Mouse (Mus musculus): ENCODE measurements around the gene Carnmt1. TPM values are rescaled to one million over a fixed set of nuclear protein-coding genes. Genes with fewer than 3 reads are reported as not detected.

Carnmt1 gene
- polyA plus RNA-seq, 1 experiment from 2014 or later = 28.0 TPM

DNA sequence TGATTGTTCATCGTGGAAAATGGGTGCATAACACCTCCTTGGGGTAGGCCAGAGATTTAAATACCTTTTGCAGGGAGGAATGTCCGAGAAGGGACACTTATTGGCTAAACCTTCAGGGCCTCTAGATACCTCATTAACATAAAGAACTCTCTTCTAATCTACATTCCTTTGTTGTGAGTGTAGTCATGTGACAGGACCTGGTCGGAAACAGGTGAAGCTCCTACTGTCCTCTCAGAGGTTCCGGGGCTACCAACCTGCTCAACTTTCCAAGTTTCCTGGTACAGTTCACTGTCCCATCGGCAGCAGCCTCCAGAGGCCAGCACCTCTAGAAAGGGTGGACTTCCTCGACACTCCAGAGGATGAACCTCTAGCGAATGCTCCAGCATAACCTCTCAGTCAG lies 14.6 kb upstream of the Carnmt1 start:
- H3K4me1 ChIP-seq = no peaks in the 10 kb centered on the region
- H3K4me2 ChIP-seq = no peak overlapping the region
- no peak for ATAC-seq (ENCODE audit: borderline replicate concordance, extremely low read depth, low FRiP score, low TSS enrichment)
- H3K9me3 ChIP-seq = no peaks in the 10 kb centered on the region
- no peak overlapping the region for H3K4me3 ChIP-seq
- H3K27me3 ChIP-seq = no peaks in the 10 kb centered on the region
- H3K36me3 ChIP-seq = no peaks in the 10 kb centered on the region
- no peak overlapping the region for H3K9ac ChIP-seq
- 81% methylated on average over 7 of the region's 7 CpGs for WGBS
- H3K27ac ChIP-seq = no peak overlapping the region

- H3K4me2 ChIP-seq = no peak overlapping the region
- H3K4me3 ChIP-seq = no peak overlapping the region
- H3K27ac ChIP-seq = no peak overlapping the region
- no peak overlapping the region for H3K9ac ChIP-seq
- no peak for ATAC-seq (ENCODE audit: borderline replicate concordance, extremely low read depth, low FRiP score, low TSS enrichment)
- no peaks in the 10 kb centered on the region for H3K27me3 ChIP-seq
- 59% methylated on average over 4 of the region's 4 CpGs for WGBS
- no peaks in the 10 kb centered on the region for H3K9me3 ChIP-seq
- no peaks in the 10 kb centered on the region for H3K36me3 ChIP-seq
- no peaks in the 10 kb centered on the region for H3K4me1 ChIP-seq
Measured at GRCm38 (mm10) chr19:18658473-18658872, 12.1 kb upstream of the Carnmt1 start.

DNA sequence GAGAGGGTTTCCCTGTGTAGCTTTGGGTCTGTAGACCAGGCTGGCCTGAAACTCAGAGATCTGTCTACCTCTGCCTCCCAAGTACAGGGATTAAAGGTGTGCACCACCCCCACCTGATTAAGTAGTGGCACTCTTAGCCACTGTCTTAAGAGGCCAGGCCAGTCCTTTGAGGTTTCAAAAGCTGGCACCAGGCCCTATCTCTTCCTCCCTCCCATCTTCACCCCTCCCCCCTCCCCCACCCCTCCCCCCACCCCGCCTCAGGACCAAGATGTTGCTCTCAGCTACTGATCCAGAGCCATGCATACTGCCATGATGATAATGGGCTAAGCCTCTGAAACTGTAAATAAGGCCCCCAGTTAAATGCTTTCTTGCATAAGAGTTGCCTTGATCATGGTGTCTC lies 11.2 kb upstream of the Carnmt1 start:
- H3K27ac ChIP-seq = no peak overlapping the region
- 60% methylated on average over 1 of the region's 1 CpGs for WGBS
- H3K4me2 ChIP-seq = no peak overlapping the region
- H3K9me3 ChIP-seq = no peaks in the 10 kb centered on the region
- H3K9ac ChIP-seq = no peak overlapping the region
- H3K27me3 ChIP-seq = no peaks in the 10 kb centered on the region
- H3K36me3 ChIP-seq = no peaks in the 10 kb centered on the region
- H3K4me3 ChIP-seq = no peak overlapping the region
- no peak for ATAC-seq (ENCODE audit: borderline replicate concordance, extremely low read depth, low FRiP score, low TSS enrichment)
- no peaks in the 10 kb centered on the region for H3K4me1 ChIP-seq

DNA sequence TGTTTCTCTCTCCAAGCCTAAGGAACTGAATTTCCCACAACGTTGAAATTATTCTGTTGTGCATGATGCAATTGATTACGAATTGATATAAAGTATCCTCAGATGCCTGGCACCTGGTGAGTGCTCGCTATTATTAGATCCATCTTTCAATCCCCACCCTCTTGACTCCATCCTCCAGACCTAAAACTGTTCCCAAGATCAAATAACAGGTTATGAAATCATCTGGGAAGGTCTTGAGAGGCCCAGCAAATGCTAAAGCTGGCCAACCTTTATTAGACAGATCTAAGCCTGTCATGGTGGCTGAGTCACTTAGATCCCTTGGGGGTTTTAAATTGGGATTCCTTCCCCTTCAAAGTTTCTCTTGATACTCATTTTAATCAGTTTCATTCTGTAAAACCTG lies 10.1 kb upstream of the Carnmt1 start:
- no peak overlapping the region for H3K4me2 ChIP-seq
- H3K9ac ChIP-seq = no peak overlapping the region
- no peaks in the 10 kb centered on the region for H3K4me1 ChIP-seq
- no peaks in the 10 kb centered on the region for H3K9me3 ChIP-seq
- 69% methylated on average over 3 of the region's 3 CpGs for WGBS
- H3K27ac ChIP-seq = no peak overlapping the region
- no peaks in the 10 kb centered on the region for H3K27me3 ChIP-seq
- no peaks in the 10 kb centered on the region for H3K36me3 ChIP-seq
- H3K4me3 ChIP-seq = no peak overlapping the region
- ATAC-seq (ENCODE audit: borderline replicate concordance, extremely low read depth, low FRiP score, low TSS enrichment) = no peak

GRCm38 (mm10) chr19:18661683-18662082 lies 8.9 kb upstream of the Carnmt1 start:
- no peak overlapping the region for H3K9ac ChIP-seq
- no peak overlapping the region for H3K27ac ChIP-seq
- ATAC-seq (ENCODE audit: borderline replicate concordance, extremely low read depth, low FRiP score, low TSS enrichment) = no peak
- no peaks in the 10 kb centered on the region for H3K27me3 ChIP-seq
- H3K9me3 ChIP-seq = no peaks in the 10 kb centered on the region
- no peaks in the 10 kb centered on the region for H3K36me3 ChIP-seq
- no peak overlapping the region for H3K4me3 ChIP-seq
- no peaks in the 10 kb centered on the region for H3K4me1 ChIP-seq
- WGBS = 34% methylated on average over 1 of the region's 1 CpGs
- H3K4me2 ChIP-seq = no peak overlapping the region

DNA sequence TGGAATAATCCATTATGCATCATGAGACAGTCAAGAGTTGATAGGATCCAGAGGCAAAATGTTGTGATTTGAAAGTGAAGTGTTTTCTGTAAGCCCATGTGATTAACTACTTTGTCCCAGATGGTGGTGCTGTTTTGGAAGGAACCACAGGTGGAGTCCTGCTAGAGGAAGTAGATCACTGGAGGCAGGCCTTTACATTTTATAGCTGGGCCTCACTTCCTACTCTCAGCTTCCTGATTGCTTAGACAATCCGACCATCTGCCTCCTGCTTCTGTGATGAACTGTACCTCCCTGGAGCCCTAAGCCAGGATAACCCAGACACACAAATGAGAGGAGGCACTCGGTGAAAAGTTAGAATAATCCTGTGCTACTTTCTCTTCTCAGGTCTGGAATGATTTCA lies 6.7 kb upstream of the Carnmt1 start:
- H3K27ac ChIP-seq = no peak overlapping the region
- no peak for ATAC-seq (ENCODE audit: borderline replicate concordance, extremely low read depth, low FRiP score, low TSS enrichment)
- no peak overlapping the region for H3K4me2 ChIP-seq
- WGBS = 51% methylated on average over 2 of the region's 2 CpGs
- no peak overlapping the region for H3K9ac ChIP-seq
- H3K36me3 ChIP-seq = no peaks in the 10 kb centered on the region
- H3K27me3 ChIP-seq = no peaks in the 10 kb centered on the region
- no peaks in the 10 kb centered on the region for H3K4me1 ChIP-seq
- no peaks in the 10 kb centered on the region for H3K9me3 ChIP-seq
- no peak overlapping the region for H3K4me3 ChIP-seq

- no peak overlapping the region for H3K4me2 ChIP-seq
- H3K36me3 ChIP-seq = no peaks in the 10 kb centered on the region
- no peak overlapping the region for H3K9ac ChIP-seq
- H3K4me3 ChIP-seq = no peak overlapping the region
- no peak for ATAC-seq (ENCODE audit: borderline replicate concordance, extremely low read depth, low FRiP score, low TSS enrichment)
- WGBS = 83% methylated on average over 7 of the region's 7 CpGs
- H3K27ac ChIP-seq = no peak overlapping the region
- no peaks in the 10 kb centered on the region for H3K27me3 ChIP-seq
- H3K9me3 ChIP-seq = no peaks in the 10 kb centered on the region
- peaks cover 9% of the 10 kb centered on the region for H3K4me1 ChIP-seq
Measured at GRCm38 (mm10) chr19:18666966-18667365, 3.6 kb upstream of the Carnmt1 start.

DNA sequence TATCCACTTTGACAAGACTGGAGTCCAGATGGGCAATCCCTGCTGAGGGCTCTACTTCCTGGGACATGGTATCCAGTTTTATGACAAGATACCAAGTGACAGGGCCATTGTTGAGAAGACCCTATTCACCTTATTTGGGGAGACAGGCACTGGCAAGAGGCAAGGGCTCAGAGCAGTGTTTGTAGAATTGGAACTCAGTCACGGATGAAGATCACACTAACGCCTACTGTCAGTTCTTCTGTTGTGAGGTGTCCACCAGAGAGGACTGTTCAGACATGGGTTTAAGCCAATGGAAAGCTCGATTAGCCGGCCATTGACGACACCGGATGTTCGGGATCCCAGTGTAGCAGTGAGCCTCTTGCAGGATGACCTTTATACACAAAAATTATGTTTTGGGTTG lies 1.0 kb upstream of the Carnmt1 start:
- H3K4me2 ChIP-seq = no peak overlapping the region
- H3K27ac ChIP-seq = no peak overlapping the region
- 92% methylated on average over 7 of the region's 7 CpGs for WGBS

DNA sequence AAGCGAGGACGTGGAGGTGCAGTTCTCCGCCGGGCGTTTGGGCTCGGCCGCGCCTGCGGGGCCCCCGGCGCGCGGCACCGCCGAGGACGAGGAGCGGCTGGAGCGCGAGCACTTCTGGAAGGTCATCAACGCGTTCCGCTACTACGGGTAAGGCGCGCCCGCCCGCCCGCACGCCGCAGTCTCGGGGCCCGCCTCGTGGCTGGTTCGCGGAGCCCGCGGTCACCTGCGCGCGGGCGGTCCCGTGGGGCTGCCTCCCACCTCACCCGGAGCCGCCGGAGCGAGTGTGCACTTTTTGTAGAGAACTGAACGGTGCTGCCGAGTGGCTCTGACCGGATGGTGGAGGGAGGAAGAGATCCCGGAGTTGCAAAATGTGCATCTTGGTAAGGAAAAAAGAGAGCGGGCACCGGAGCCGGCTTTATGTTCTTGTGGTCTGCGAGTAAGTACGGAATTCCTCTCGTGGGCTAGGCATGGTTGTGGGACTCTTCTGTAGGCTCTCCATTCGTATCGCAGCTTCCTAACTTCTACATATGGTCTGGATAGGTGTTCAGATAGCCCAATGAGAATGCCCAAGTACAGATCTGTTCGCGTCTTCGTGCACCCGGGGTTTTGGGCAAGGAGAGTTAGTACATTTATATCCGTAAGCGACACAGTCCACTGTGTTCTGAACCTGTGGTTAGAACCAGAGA lies 635 bp downstream of the Carnmt1 start:
- peaks cover 36% of the 10 kb centered on the region for H3K4me1 ChIP-seq
- no peaks in the 10 kb centered on the region for H3K9me3 ChIP-seq
- peak overlapping the region; percentile 85 for H3K27ac ChIP-seq
- ATAC-seq (ENCODE audit: borderline replicate concordance, extremely low read depth, low FRiP score, low TSS enrichment) = peak; percentile 60
- 0% methylated on average over 62 of the region's 64 CpGs for WGBS
- no peaks in the 10 kb centered on the region for H3K36me3 ChIP-seq
- H3K27me3 ChIP-seq = no peaks in the 10 kb centered on the region
- peak overlapping the region; percentile 83 for H3K4me3 ChIP-seq
- H3K9ac ChIP-seq = peak overlapping the region; percentile 82
- peak overlapping the region; percentile 73 for H3K4me2 ChIP-seq

More for the DNA sequence above, 1.0 kb upstream of the Carnmt1 start:
- H3K36me3 ChIP-seq = no peaks in the 10 kb centered on the region
- no peak overlapping the region for H3K9ac ChIP-seq
- ATAC-seq (ENCODE audit: borderline replicate concordance, extremely low read depth, low FRiP score, low TSS enrichment) = no peak
- no peaks in the 10 kb centered on the region for H3K27me3 ChIP-seq
- H3K4me1 ChIP-seq = peaks cover 25% of the 10 kb centered on the region
- H3K4me3 ChIP-seq = no peak overlapping the region
- no peaks in the 10 kb centered on the region for H3K9me3 ChIP-seq

DNA sequence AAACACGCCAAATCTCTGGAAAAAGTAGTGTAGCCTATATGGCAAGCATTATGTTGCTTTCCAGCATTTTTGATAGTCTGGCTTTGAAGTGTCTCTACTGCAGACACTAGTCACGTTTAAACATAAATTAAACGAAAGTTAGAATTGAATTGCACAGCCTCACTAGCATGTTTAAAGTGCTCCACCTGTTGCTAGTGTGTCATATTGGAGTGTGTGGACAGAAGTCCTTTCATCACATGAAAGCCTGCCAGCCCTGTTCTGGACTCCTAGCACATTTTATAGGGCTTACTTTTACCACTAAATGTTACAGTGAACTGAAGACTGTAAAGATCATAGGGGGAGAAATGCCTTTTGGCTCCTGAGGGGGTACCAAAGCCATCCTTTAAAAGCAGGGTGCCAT lies 1.9 kb downstream of the Carnmt1 start:
- no peaks in the 10 kb centered on the region for H3K36me3 ChIP-seq
- H3K27me3 ChIP-seq = no peaks in the 10 kb centered on the region
- no peak overlapping the region for H3K27ac ChIP-seq
- H3K4me2 ChIP-seq = peak overlapping the region; percentile 73
- peak overlapping the region; percentile 83; the same call in 1 of the 2 replicates for H3K4me3 ChIP-seq
- ATAC-seq (ENCODE audit: borderline replicate concordance, extremely low read depth, low FRiP score, low TSS enrichment) = no peak
- H3K4me1 ChIP-seq = peaks cover 41% of the 10 kb centered on the region
- H3K9me3 ChIP-seq = no peaks in the 10 kb centered on the region
- WGBS = 40% methylated on average over 3 of the region's 3 CpGs
- no peak overlapping the region for H3K9ac ChIP-seq

GRCm38 (mm10) chr19:18673116-18673515 lies 2.6 kb downstream of the Carnmt1 start:
- Histone ChIP-seq H3K4me3 (no peak overlapping the region), H3K9me3 (no peaks in the 10 kb centered on the region), H3K27me3 (no peaks in the 10 kb centered on the region), H3K4me2 (peak overlapping the region; percentile 73), H3K36me3 (no peaks in the 10 kb centered on the region), H3K9ac (no peak overlapping the region), H3K27ac (no peak overlapping the region), H3K4me1 (peaks cover 41% of the 10 kb centered on the region)
- ATAC-seq (ENCODE audit: borderline replicate concordance, extremely low read depth, low FRiP score, low TSS enrichment) = no peak
- 45% methylated on average over 4 of the region's 4 CpGs for WGBS

- WGBS = 66% methylated on average over 4 of the region's 4 CpGs
- no peaks in the 10 kb centered on the region for H3K4me1 ChIP-seq
- ATAC-seq (ENCODE audit: borderline replicate concordance, extremely low read depth, low FRiP score, low TSS enrichment) = no peak
Measured at GRCm38 (mm10) chr19:18682142-18682541, 11.6 kb downstream of the Carnmt1 start.

GRCm38 (mm10) chr19:18687556-18687955 lies 17.0 kb downstream of the Carnmt1 start:
- 70% methylated on average over 3 of the region's 3 CpGs for WGBS
- ATAC-seq (ENCODE audit: borderline replicate concordance, extremely low read depth, low FRiP score, low TSS enrichment) = no peak
- Histone ChIP-seq H3K4me2 (no peak overlapping the region), H3K36me3 (peaks cover 3% of the 10 kb centered on the region; the same call in 1 of the 2 replicates), H3K4me3 (no peak overlapping the region), H3K9ac (no peak overlapping the region), H3K27ac (no peak overlapping the region), H3K9me3 (no peaks in the 10 kb centered on the region), H3K27me3 (no peaks in the 10 kb centered on the region), H3K4me1 (no peaks in the 10 kb centered on the region)

More at GRCm38 (mm10) chr19:18682142-18682541, 11.6 kb downstream of the Carnmt1 start:
- no peak overlapping the region for H3K4me3 ChIP-seq
- H3K36me3 ChIP-seq = peaks cover 15% of the 10 kb centered on the region
- H3K27ac ChIP-seq = no peak overlapping the region
- H3K9me3 ChIP-seq = no peaks in the 10 kb centered on the region
- H3K4me2 ChIP-seq = no peak overlapping the region
- H3K27me3 ChIP-seq = no peaks in the 10 kb centered on the region
- H3K9ac ChIP-seq = no peak overlapping the region
